Mouse (Mus musculus) heart, adult 9 months (tissue): Measurements from ENCODE around the gene Trpv4.

ENCODE experiments used
- DNase-seq, 2 experiments: peaks; one replicate each; pipeline ENCODE4 v3.0.0; 2022; ENCODE audit warnings: low spot score in 2 of 2

Gene Trpv4

DNA sequence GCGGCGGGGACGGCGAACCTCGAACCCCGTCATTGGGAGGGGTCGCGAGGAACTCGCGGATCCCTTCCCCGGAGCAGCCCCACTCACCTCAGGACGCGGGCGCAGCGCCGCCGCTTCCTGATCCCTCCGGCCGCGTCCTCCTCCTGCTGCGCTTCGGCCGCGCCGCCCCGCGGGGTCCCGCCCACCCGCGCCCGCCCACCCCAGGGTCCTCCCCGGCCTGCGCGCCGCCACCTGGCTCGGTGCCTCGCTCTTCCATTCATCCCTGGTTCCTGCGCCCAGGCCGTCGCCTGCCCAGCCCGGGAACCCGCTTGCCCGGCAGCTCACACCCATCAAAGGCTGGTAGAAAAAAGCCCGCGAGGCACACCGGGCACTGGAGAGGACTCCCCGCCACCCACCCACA is at the start of gene Trpv4:
Gene Trpv4, minus strand, starts transcription at position 167 of the 400 bp plus-strand sequence.
- DNase-seq = no peak

DNA sequence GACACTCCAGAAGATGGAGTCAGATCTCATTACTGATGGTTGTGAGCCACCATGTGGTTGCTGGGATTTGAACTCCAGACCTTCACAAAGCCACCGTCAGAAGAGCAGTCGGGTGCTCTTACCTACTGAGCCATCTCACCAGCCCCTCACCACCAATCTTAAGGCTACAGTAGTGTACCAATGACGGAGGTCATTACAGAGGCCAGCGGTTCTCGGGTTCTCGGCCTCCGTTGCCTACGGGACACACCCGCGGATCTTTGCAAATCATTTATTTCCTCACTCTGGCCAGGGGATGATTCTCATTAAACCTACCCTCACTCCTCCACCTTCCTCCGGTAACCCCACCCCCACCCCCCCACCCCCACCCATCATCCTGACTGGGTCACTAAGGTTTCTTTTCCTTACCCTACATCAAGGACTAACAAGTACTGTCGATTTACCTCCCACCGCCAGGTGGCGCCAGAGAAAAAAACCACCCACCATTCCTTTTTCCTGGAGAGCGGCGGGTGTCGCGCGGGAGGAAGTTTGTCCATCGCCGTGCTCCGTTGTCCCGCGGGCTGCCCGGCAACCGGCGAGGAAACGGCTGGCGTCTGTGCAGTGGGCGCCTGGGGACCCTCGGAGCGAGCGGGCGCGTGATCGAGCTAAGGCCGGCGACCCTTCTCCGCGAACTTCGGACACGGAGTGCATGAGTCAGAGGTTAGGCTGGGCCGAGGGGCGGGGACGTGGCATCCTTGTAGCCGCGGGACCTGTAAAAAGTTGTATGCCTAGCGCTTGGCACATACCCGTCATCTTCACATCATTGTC is 49.2 kb upstream of the Trpv4 start, which contains the start of gene Tchp:
Gene Tchp, plus strand, starts transcription at position 496 of the 804 bp plus-strand sequence.
- peak; percentile 86 to 92 for DNase-seq

DNA sequence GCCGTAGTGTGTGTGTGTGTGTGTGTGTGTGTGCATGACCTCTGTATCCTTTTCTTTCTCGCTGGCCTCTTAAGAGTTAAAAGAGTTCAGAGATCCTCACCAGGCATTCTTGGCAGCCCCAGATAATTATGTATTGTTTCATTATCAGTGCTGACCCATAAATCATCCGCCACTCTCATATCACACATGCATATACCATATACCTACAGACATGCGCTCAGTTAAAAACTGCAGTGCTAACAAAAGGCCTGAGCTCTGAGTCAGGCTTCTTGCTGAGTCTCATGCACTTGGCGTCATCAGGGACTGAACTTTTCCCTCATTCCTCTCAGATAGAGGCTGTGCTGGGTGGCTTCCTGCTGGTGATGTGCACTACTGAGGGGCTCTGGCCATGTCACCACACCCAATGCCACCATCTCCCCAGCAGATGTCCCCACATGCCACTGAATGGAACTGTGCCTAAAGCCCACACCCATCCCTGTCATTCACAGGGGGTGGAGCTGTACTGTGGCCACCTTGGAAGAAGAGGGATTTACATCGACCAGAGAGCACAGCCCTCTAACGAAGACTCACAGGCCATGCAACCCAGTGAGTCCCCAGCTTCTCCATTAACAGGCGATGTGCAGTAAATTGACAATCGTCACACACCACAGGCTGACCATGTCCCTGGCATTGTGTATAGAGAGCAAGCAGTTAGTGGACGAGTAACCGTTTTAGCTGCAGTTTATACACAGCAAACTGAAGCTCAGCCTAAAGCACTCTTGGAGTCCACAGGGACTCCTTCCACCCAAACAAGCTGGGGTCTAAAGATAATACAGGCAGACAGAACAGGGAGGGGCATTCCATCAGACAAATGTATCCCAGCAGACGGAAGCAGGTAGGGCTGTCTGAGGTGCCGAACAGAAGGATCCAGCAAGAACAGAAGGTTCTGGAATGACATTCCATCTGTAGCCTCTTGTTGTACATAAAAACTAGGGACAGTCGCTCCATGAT is 44.5 kb upstream of the Trpv4 start:
- no peak for DNase-seq

DNA sequence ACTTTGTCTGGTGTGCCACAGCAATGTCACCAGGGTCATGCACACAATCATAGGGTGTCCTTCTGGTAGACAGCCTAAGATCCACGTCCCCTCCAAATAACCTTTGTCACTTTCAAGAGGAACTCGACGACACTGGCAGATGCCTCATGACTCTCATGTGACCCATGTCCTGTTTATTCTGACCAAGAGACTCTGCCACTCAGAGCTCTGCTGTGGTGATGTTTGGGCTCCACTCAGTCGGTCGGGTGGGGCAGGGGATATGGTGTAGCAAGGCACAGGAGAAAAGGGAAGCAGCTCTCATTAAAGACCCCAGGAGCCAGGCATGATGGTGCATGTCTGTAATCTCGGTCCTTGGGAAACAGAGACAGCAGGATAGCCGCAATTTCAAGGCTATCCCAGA is 40.8 kb upstream of the Trpv4 start:
- peak; percentile 39 to 62 for DNase-seq

DNA sequence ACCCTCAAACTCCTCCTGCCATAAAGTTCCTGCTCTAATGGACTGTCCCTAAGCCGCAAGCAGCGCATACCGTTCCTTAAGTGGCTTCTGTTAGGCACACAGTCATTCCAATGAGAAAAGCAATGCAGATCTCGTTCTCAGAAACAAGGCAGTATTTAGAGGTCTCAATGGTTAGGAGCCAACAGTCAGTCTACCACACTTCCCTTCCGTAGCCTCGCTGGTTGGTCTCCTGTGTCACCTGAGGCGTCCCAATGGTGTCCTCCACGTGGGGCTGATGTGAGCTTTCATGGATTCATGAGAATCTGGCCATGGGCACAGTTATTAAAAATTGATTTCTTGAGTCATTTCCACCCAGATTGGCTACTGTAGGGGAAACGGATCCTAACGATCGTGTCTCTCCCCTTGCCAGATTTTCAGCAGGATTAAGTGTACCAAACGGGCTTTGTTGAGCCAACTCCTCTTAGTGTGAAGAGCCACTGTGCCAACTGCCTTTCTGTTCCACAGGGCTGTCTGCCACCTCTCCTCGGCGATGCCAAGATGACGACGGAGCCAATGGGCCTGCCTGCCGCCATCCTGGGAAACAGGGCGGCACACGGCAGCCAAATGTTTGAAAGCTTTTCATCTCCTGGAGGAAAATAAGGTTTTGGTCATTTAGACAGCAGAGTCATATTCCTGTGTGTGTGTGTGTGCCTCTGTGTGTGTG is 40.0 kb upstream of the Trpv4 start:
- peak in 1 of 2 experiments; percentile 31 for DNase-seq

DNA sequence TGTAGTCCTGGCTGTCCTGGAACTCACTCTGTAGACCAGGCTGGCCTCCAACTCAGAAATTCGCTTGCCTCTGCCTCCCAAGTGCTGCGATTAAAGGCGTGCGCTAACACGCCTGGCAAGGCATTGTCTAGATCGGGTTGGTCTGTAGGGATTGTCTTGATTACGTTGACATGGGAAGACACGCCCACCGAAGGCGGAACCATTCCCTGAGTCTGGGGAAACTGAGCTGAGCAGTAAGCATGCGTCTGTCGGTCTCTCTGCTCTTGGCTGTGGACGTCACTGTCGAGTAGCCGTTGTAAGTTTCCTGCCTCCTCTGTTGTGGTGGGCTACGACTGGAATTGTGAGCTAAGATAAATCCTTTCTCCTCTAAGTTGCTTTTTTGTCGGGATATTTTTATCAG is 38.7 kb upstream of the Trpv4 start:
- no peak for DNase-seq

DNA sequence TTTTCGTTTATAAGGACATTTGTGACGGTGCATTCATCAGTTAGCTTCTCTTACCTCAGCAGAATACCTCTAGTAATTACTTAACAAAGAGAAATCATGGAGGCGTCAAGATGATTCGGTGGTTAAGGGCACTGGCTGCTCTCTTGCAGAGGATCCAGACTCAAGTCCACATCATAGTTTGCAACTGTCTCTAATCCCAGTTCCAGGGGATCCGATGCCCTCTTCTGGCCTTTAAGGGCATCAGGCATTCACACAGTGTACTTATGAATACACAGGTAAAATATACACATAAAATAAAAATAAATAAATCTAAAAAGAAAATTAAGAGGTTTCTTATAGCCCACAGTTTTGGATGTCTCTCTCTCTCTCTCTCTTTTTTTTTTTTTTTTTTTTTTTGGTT is 37.6 kb upstream of the Trpv4 start:
- no peak for DNase-seq

DNA sequence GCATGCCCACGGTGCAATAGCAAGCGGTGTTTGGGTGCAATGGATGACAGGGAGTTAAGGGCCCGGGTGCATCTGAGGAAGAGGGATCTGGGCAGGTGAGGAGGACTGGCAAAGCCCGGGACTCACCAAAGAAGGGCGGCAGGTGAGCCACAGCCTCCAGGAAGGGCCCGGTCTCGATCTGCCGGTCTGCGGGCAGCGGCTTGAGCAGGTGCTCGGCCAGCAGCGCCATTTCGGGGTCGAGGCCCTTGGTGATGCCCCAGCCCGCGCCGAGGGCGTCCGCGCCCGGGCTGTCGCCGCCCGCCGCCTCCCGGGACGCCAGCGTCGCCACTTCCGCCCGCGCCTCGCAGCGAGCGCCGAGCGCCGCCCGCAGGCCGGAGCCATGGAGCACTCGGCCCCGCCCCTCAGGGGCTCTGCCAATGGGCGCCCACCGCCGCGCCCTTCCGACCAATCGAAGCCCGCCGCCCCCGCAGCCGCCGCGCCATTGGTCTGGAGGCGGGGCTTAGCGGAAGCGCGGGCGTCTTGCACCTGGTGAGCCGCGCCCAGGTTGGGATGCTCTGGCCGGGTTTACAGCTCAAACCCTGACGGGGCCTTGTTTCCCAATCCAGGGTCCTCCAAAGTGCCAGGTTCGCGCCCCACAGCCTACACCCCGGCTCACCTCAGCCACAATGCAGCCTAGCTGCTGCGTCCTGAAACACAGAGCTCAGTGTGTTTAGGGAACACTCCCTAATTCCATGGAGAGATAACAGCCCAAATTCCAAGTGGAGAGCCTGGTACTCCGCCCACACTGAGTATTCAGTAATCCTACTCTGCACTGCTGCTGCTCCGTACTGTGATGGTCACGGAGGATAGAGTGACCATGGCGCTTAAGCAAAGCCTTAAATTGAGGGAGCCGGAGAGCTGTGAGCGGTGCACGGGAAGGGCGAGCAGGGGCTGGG is 32.7 kb upstream of the Trpv4 start, which contains the start of gene Gltp:
Gene Gltp, minus strand, starts transcription at position 352 of the 935 bp plus-strand sequence.
- peak; percentile 87 to 89 for DNase-seq

DNA sequence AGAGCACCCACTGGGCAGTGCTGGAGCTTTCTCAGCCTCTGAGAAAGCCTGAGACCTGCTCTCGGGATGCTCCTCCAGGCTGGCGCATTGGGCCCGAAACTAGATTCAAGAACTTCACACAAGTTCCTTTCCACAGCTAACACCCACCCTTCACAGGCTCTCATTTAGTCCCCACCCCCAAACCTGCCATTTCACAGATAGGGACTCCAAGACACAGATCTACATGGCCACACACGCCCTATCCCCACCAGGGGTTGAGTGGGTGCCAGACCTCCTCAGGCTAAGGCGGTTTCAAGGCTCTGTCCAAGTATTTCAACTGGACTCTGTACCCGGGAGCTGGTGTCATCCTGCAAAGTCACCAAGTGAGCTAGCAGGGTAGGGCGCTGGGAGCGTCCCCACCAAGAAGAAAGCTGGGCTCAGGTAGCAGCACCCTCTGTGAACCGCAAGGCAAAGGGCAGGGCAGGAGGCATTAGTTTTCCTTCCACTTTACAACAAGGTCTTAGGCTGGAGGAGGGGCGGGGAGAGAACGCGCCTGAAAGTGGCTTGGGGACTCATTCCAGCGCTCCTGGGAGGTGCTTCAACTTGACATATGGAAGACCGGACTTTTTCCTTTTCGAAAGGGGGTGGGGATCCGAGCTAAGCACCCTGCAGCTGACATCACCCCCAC is 31.6 kb upstream of the Trpv4 start:
- no peak for DNase-seq

DNA sequence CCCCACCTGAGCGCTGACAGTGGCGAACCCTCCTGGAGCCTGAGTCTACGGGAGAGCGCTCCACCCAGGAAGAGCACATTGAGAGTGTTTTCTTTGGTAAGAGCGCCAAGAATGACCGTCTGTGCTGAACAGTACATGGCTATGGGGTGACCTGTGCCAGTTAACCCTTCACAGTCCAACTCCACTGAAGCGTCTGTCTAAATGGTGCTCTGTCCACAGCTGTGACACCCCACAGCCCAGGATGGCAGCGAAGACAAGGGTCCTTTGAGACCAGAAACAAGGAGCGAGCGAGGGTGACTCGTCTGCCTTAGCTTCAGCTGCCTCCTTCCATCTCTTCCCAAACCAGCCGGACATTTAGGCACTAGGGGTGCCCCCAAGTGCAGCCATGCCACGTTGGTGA is 30.5 kb upstream of the Trpv4 start:
- DNase-seq = no peak

DNA sequence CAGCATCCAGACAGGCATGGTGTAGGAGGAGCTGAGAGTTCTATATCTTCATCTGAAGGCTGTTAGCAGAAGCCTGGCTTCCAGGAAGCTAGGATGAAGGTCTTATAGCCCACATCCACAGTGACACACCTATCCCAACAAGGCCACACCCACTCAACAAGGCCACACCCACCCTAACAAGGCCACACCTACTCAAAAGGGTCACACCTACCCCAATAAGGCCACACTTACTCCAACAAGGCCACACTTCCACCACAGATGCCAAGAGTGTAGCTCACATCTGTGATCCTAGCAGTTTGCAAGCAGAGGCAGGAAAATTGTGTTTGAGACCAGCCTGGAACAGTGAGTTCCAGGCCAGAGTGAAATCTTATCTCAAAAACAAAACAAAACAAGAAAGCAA is 29.7 kb upstream of the Trpv4 start:
- DNase-seq = no peak

DNA sequence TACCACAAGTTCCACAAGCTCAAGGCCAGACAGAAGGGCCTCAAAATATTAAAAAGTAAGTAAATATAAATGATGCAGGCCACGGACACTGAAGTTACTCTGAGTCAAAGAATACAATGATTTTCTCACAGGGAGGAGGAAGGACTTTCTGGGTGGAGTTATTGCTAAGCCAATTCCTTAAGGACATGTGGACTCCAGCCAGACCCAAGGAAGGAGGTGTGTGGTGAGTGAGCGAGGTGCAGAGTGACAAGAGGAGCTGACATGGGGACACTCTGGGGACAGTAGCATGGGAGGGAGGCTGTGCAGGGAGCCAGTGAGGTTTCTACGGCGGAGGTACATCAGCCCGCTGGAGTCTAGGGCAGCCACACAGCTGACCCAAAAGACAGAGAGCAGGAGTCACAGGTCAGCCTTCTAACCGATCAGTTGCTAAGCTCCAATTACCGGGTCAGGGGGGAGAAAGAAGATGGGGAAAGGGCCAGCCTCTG is 28.5 kb upstream of the Trpv4 start:
- no peak for DNase-seq

DNA sequence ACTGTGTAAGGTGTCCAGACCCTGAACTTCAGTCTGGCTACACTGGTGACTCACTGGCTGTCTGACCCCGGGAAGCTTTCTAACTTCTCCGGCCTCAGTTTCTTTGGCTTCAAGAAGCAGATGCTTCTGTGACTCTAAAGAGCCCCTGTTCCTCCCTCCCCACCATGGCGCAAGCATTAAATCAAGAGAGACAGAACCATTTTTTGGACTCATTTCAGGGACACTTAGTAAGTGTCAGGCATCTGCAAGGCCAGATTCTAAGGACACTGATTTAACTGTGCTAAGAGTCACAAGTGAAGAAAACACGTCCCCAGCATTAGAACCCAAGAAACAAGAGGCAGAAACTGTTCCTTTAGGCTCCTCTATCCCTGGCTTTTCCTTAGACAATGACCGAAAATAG is 27.8 kb upstream of the Trpv4 start:
- no peak for DNase-seq

DNA sequence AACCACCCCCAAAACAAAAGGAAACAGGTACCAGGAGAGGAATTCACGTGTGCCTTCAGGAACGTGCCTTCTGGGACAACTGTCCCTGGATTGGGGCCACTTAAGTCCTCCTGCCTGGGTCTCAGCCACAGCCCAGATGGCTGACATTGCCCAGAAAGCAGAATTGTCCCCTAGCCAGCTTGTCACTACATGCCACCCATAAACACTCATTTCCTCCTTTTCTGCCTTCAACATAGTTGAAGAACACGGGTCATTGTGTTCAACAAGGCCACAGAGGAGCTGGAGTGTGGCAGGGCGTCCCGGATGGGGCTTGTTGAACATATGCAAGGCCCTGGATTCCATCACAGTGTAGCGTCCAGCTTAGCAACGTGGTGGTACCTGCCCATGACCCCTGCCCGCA is 23.5 kb upstream of the Trpv4 start:
- DNase-seq = no peak

DNA sequence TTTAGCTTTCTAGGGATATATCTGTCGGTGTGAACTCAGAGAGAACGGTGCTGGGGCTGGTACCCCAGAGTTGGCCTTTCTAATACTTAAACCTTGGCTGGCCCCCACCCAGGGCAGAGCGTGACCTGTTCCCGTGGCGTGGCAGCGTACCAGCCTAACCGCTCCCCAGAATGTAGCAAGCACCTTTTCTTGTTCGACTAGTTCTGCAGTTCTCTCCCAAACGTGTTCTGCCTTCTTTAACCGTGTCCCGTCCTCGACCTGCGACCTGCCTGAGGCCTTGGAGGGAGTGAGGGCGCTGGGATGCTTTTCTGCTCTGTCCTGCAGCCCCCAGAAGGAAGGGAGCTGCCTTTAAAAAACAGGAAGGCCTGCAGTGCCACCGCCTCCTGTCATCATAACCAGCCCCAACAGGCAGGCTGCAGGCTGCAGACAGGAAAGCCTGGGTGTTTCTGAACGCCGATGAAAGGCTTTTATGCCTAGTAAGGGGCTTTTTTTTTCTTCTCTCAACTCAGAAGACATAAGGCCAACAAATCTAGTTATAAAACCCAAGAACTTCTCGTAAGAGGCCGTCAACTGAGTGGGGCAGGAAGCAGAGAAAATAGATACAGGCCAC is 22.6 kb upstream of the Trpv4 start:
- DNase-seq = no peak

DNA sequence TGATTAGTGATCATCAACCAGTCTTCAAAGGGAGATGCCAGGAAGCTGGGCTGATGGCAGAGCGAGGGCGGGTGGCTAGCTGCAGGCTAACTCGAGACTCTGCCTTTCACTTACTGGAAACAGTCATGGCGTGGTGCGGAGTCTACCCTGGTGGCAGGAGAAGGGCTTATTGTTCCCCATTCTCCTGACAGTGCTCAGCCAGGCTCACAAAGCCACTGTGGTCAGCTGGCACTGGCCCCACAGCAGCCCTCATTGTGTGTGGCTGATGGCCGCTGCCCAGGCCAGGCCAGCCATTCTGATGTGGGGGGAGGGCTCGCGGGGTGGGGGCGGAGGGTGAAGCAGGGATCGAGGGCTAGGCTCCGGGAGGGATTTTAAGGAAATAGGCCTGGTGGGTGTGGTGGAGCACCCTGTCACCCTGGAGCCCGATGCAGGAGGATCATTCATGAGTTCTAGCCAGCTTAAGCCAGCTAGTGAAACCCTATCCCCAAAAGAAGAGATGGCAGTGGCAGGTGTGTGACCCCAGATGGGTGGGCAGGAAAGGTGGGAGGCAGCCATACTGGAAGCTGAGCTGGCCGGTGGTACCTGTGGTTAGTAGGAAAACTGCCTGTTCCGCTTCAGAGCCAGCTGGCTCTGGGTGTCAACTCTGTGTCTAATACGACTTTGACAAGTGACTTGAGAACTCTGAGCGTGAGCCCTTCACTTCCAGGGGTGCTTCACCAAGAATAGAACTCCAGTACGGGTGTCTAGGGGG is 21.8 kb upstream of the Trpv4 start:
- DNase-seq = no peak

DNA sequence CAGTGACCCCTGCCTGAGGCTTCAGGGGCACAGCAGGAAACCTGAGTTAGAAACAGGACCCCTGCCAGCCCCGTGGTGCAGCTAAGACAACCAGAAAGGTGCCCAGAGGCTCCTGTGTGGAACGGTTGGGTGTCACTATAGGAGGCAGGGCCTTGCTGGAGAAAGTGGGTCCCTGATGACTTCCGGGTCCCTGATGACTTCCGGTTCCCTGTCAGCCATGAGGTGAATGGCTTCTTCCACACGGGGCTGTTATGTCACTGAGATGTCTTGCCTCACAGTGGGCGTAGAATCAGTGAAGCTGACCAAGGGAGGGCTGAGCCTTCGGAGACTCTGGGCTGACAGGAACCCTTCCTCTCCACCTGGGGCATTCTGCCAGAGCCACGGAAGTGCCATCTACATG is 16.4 kb upstream of the Trpv4 start:
- DNase-seq = no peak

DNA sequence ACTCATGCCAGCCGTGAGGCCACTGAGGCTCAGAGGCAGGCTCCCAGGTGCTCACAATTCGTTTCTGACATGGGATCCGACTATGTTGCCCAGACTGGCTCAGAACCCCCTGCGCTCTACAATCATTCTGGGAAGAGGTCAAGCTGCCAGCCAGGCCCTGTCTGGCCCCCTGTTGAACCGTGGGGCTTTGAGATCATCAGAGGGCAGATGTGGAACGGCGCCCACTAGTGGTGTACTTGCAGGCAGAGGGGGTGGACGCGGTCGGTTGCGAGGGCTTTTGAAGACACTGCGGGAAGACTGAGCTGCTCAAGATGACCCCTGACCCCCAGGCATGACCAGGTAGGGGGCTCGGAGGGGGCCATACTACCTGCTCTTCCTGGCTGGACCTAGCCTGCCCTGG is 14.9 kb upstream of the Trpv4 start:
- no peak for DNase-seq

DNA sequence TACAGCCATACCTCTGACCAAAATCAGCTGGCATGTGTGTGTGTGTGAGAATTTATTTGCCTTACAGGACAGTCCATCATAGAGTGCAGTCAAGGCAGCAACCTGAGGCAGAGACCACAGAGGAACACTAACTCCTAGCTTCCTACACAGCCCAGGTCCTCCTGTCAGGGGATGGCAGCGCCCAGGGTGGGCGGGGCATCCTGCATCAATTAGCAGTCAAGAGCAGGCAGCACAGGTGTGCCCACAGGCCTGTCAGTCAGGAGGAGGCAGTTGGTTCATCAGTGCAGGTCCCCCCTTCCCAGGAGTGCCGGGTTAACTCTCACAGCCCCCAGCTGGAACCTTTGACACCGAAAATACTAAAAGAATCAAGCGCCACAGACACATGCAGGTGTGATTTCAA is 10.8 kb upstream of the Trpv4 start:
- DNase-seq = no peak
